In the genomic region with DNA sequence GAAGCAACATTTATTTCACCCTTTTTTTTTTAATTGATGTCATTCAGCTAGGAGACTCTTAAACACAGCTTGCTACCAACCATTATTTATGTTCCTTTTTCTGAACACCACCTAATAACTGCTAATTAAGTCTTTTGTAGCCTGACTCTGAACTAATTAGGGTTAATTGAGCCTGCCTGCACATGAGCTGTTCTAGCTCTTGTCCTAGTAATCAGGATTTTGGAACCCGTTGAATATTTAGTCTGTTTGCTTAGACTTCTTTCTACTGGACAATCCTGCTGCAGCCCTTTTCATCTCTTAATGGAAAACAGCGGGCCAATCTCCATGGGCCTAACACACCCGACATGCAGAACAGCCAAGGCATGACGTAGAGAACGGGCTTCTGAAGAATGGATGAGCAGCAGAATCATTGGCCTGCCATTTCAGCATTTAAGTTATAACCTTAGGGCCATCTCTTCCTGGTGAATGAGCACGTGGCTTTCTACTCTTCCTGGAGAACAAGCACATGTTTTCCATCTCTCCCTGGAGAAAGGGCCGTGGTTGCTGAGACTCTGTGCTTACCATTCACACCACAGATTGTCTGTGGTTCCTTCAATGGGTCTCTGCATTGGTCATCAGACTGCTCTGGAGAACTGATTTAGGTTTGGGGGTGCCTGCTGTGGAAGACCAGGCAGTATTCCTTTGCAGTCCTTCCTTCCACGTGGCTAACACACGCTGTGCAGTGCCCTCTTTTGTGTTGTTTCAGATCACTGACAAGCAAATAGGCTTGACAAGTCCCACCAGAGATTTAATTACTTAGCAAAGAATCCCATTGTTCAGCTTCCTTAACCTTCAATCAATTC, we compare ENCODE assay signal across 23 mouse cellular contexts.
DNase-seq lines count a peak whose midpoint lies in the region; ATAC-seq lines count a peak whose summit lies in the region.
"Had no signal": no experiment of that assay in that cellular context is flagged by ENCODE, and none has a peak within 500 bp of the region (broad histone marks: within the 10 kb centered on the region; RNA-seq: fewer than 3 reads in every experiment).

No protein-coding gene starts in this region.

- WGBS in forebrain, embryonic 13.5 days: 12% methylated on average over 9 of the region's 9 CpGs

- H3K4me1 ChIP-seq in forebrain, embryonic 13.5 days: peaks cover 7% of the 10 kb centered on the region; the same call in 1 of the 2 replicates
- H3K4me1 ChIP-seq: heart, embryonic 15.5 days; limb, embryonic 12.5 days; liver, embryonic 12.5 days; lung, embryonic 15.5 days; neural tube, embryonic 13.5 days had no signal

- no peak overlapping the region for H3K27ac ChIP-seq in forebrain, embryonic 13.5 days
- H3K27ac ChIP-seq: heart, adult 2 months; heart, embryonic 15.5 days; layer of hippocampus, adult 2 months; left cerebral cortex, adult 2 months; limb, embryonic 12.5 days; liver, embryonic 12.5 days; lung, embryonic 15.5 days; neural tube, embryonic 13.5 days had no signal

- no peak overlapping the region for H3K4me2 ChIP-seq in forebrain, embryonic 13.5 days
- H3K4me2 ChIP-seq: heart, embryonic 15.5 days; limb, embryonic 12.5 days; liver, embryonic 12.5 days; lung, embryonic 15.5 days; neural tube, embryonic 13.5 days had no signal

- H3K27me3 ChIP-seq in forebrain, embryonic 13.5 days: peaks cover 7% of the 10 kb centered on the region; the same call in 1 of the 2 replicates
- H3K27me3 ChIP-seq: heart, embryonic 15.5 days; limb, embryonic 12.5 days; liver, embryonic 12.5 days; lung, embryonic 15.5 days; neural tube, embryonic 13.5 days; Patski had no signal

- H3K9ac ChIP-seq in forebrain, embryonic 13.5 days: no peak overlapping the region
- H3K9ac ChIP-seq: heart, embryonic 15.5 days; limb, embryonic 12.5 days; liver, embryonic 12.5 days; lung, embryonic 15.5 days; neural tube, embryonic 13.5 days had no signal

- no peak overlapping the region for H3K4me3 ChIP-seq in forebrain, embryonic 13.5 days
- H3K4me3 ChIP-seq: erythroblast, embryonic 14.5 days; heart, adult 2 months; heart, embryonic 15.5 days; layer of hippocampus, adult 2 months; left cerebral cortex, adult 2 months; limb, embryonic 12.5 days; liver, embryonic 12.5 days; lung, embryonic 15.5 days; neural tube, embryonic 13.5 days had no signal

- peak; percentile 14 for DNase-seq in embryo, embryonic 10.5 days (ENCODE audit: low spot score)
- no peak for DNase-seq in embryo, embryonic 10 days (ENCODE audit: low spot score)
- DNase-seq in layer of hippocampus, postnatal 10 days (ENCODE audit: low spot score in 2 of 2): peak; percentile 10 to 15
- DNase-seq in layer of hippocampus, adult 18-20 months (ENCODE audit: low spot score in 2 of 2): no peak
- DNase-seq in Muller cell, postnatal 12 days (ENCODE audit: inconsistent ontology term): peak; percentile 38
- DNase-seq in ovary, postnatal 10 days (ENCODE audit: low spot score): no peak
- DNase-seq in heart, postnatal 4 days: no peak
- DNase-seq: adrenal gland, adult 8-10 months; cerebellum, adult 11 months; cerebellum, postnatal 14 days; gastrocnemius, postnatal 25 days; heart, adult 2 months; lung, postnatal 4 days had no signal

- H3K9me3 ChIP-seq in forebrain, embryonic 13.5 days (replicated peaks): no peaks in the 10 kb centered on the region
- H3K9me3 ChIP-seq: heart, embryonic 15.5 days; limb, embryonic 12.5 days; liver, embryonic 12.5 days; lung, embryonic 15.5 days; neural tube, embryonic 13.5 days had no signal

- ATAC-seq in forebrain, embryonic 13.5 days: peak; percentile 92
- ATAC-seq: liver, embryonic 12.5 days; Patski had no signal

- no peaks in the 10 kb centered on the region for H3K36me3 ChIP-seq in forebrain, embryonic 13.5 days (ENCODE audit: poor library complexity, severe bottlenecking)
- H3K36me3 ChIP-seq: heart, embryonic 15.5 days; limb, embryonic 12.5 days; liver, embryonic 12.5 days; lung, embryonic 15.5 days; neural tube, embryonic 13.5 days had no signal

Comparison
In these comparisons a context has a peak if more than half of its experiments do, and no peak if none do; other contexts are left out.
1. DNase-seq: peak in embryo, embryonic 10.5 days (single experiment), layer of hippocampus, postnatal 10 days (2 of 2) and Muller cell, postnatal 12 days (single experiment); none in embryo, embryonic 10 days (single experiment), layer of hippocampus, adult 18-20 months (0 of 2), ovary, postnatal 10 days (single experiment) and heart, postnatal 4 days (single experiment).